Mouse (Mus musculus): ENCODE measurements at regions not wholly inside any gene's neighbourhood (a gene's known extent, or its start where the extent isn't known, plus 50 kb on each side); places are given as distances from the start of the nearest gene placed in this dataset.

DNA sequence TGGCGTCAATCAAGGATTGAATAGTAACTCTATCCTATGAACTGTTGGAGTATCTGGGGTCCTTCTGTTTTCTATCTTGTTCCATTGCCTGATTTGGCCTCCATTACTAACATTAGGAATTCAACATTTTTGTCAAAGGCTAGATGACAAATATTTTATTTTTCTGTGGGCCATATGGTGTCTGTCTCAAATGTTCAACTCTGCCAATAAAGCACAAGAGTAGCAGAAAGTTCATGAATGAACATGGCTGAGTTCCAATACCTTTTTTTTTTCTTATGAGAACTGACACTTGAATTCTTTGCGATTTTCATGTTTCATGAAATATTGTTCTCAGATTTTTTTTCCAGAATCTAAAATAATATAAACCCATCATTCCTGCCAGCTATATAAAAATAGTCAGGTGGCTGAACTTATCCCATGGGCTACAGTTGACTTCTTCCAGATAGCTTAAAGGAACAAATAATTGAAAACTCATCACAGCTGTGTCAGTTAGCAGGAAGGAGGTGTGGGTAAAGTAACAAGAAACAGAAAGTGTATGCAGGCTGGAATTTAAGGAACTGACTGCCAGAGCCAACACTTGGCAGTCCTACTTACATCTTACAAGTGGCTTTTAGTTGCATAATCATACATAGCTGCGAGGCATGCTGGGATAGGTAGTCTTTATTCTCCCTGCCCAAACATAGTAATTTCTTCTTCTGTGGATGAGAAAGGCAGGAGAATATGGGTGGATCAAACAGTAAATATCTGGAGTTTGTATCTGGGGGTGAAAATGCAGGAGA is 469.8 kb downstream of the Bckdhb start:
- no peak for TF ChIP-seq CTCF (IDR thresholded peaks at IDR 0.05; ENCODE audit: low read depth)
- no peak for TF ChIP-seq EP300 (optimal IDR thresholded peaks at IDR 0.05)

All from stomach, postnatal 0 days (tissue).